Mouse (Mus musculus) layer of hippocampus, adult 11-12 months (tissue): ENCODE measurements at regions not wholly inside any gene's neighbourhood (a gene's known extent, or its start where the extent isn't known, plus 50 kb on each side); places are given as distances from the start of the nearest gene placed in this dataset.
A peak's percentile ranks its signal among the peaks of the same experiment; 100 is the strongest.

Source experiments
- DNase-seq: peaks from one replicate; pipeline ENCODE4 v3.0.0; 2022; ENCODE audit warnings: low spot score

DNA sequence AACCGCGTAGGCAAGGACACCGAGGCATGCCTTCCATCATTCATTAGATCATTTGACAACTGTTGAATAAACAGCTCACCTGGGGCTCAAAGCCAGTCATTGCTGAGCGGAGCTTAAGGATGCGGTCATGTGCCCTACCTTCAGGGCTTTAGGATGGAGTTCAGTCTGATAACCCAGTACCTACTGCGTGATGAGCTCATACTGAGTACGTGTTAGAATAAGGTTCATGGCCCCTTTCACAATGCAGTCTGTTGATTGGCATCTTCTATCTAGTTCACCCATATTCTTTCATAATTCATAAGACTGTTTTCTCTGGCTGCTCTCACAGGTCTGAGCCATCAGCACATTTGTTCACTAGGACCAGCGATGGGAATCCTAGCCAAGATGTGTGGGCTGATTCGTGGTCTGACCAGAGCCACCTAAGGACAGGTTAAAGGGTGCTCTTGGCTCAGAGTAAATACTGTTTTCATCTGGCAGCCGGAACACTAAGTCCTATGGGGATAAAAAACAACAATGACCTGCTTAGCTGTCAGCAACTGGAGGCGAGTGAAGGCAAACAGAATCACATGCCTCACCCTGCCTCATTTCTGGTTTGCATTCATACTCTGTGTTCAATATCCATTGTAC lies 71.4 kb upstream of the Elovl5 start:
- DNase-seq: no peak

DNA sequence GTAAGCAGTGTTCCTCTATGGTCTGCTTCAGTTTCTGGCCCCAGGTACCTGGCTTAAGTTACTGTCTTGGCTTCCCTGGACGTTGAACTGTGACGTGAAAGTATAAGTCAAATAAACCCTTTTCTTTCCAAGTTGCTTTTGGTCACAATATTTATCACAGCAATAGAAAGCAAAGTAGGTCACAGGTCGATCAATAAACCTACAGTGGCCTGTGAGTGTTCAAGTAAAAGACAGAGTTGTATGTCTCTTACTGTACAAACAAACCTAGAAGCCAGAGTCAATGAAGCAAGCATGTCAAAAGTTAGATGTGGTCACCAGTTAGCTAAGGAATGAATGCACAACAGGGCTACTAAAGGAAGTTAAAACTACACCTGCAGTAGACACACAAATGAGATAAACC lies 68.6 kb upstream of the Elovl5 start:
- DNase-seq: no peak

DNA sequence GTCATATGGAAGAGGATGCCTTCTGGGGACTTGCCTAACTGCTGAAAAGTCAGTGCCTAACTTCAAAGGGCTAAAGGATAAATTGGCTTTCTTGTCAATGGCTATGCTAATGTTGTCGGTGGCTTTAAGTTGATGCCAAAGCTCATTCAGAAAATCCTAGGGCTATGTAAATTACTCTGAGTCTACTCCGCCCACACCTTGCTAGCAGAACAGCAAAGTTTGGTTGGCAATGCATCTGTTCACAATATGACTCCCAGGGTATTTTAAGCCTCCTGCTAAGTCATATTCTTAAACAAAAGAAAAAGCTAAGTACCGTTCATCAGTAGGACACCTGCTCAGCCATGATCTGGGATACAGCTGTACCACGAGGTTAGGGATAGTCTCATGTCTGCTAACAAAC lies 67.8 kb upstream of the Elovl5 start:
- DNase-seq: peak; percentile 11

DNA sequence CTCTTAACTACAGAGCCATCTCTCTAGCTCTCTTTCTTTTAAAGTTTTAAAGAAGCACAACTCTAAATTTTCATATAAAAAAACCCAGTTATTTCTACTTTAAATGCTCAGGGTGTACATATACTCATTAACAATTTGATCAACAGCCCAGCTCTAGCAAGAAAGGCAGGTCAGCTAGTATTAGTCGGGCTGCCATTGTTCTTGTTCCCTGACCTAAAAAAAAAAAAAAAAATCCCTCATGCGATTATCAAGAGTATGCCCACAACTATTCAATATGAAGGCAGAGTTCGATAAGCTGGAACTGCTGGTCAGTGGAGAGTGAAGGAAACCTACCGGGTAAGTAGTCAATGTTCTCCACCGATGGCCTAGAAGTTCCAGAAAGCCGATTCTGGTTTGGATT lies 65.8 kb upstream of the Elovl5 start:
- DNase-seq: no peak

DNA sequence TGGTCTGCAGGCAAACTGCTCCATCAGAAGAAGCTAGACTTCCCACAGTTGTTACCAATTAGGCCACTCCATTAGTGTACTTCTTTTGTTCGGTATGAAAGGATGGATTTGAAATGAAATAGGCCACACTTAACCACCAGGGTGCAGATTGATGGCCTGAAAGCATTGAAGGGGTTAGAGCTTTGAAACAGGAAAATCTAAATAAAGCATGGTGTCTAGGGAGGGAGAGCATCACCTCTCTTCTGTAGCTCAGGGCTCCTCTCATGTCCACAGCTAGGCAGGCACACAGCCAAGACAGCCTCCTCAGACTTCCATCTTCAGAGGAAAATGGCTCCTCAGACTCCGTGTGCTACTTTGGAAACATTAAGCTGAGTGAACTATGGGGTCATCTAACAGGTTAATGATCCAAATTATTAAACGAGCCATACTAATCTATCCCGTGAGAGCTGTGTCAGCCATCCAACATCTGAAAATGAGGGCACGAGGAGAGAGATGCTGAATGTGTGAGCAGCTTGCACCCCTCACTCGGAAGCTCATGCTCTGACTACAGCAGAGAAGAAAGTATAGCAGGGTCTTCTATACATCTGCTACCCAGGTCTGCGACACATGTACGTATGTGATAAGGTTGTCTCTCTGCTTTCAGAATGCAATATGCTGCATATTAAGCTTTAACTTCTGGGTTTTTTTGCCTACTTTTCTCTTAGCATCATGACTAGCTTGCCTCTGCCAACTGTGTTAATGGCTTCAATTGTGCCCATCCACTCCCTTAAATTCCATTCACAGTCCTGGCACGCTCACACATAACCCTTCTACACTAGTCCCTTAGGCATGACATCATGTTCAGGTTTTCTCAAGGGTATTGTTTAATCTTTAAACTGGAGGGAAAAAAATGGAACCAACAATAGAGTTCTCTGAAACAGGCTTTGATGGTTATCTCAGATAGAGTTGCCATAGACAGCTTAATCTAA lies 59.8 kb upstream of the Elovl5 start:
- no peak for DNase-seq

DNA sequence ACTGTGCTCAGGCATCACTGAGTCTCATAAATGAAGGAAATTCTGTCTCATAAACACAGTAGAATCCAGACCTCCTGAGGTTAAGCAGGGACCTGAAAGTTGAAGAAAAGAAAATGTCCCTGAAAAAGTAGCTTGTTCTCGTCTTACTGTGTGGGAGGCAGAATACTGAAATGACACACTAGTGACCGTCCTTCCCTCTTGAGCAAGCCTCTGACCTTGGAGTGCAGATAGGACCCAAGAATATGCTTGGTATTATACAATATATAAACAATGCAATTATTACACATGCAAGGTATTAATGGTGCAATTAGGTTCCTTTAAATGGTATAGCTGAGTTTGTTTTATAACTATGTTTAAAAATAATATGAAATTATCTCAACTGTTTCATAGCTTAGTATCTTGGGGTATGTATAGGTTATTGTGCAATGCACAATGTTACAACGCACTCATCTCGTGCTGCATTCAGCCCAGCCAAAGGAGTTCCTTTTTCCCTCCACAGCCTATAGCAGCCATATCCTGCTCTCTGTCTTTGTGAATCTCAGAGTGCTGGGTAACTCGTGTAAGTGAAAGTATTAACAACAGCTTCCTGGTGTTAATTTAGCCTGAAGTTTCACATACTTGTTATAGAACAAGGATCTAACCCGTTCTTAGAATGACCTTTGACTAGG lies 58.9 kb upstream of the Elovl5 start:
- no peak for DNase-seq
